Mouse (Mus musculus): ENCODE data around the gene Bicdl2. TPM values are rescaled to one million over a fixed set of nuclear protein-coding genes. Genes with fewer than 3 reads are reported as not detected.
A peak's percentile ranks its signal among the peaks of the same experiment; 100 is the strongest.

The Bicdl2 gene
- 0.54 TPM in 1 of 2 replicates, not detected in the other for polyA plus RNA-seq (2014; fragmentation: Nextera tagmentation; extraction: Ambion mirVana)

DNA sequence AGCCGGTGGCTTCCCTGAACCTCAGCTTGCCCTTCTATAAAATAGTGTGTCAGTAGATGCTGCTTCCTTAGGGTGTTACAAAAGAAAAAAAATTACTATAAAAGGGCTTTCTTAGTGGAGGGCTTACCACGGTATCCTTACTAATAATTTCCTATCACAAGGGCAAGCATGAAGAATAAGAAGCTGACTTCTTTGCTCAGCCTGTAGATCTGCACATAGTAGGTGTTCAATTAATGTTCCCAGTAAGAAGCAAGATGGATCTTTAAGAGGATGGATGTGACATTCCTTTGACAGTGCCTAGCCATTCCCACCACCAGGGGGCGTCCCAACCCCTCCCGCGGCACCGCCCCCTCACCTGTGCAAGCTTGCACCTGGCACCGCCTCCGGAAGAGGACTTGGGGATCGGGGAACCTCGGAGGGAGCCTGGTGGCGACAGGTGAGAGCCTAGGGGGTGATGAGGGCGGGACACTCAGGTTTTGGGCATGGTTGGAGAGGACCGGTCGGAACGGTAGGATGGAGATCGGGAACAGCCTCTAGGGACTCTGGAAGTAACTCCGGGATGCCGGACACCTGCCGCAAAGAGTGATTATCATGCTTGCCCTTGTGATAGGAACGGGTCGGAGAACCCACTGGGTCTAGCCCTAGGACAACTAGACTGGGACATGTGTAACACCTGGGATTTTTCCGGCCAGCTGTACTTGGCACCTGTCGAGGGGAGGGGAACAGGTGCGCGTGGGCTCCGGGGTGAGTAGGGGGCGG lies at the start of gene Bicdl2:
Gene Bicdl2, plus strand, starts transcription at position 390 of the 759 bp plus-strand sequence.
- H3K9me3 ChIP-seq (ENCODE audit: control insufficient read depth, low read length): no peaks in the 10 kb centered on the region
- no peaks in the 10 kb centered on the region for H3K36me3 ChIP-seq (ENCODE audit: control insufficient read depth, insufficient read depth, low read length)
- peaks cover 24% of the 10 kb centered on the region for H3K27me3 ChIP-seq (ENCODE audit: control insufficient read depth, insufficient read depth, low read length)
- no peaks in the 10 kb centered on the region for H3K4me1 ChIP-seq (ENCODE audit: control insufficient read depth, insufficient read depth, low read length)
- no peak for DNase-seq (ENCODE audit: low spot score)
- ATAC-seq (ENCODE audit: insufficient read depth, low FRiP score, low TSS enrichment): no peak
- no peak within 1 kb of the TSS for H3K4me3 ChIP-seq (ENCODE audit: low read depth, low read length)
- WGBS: 5% methylated on average over 27 of the region's 27 CpGs
- H3K27ac ChIP-seq (ENCODE audit: low read depth, low read length): no peak within 1 kb of the TSS
- no peak within 1 kb of the TSS for H3K4me2 ChIP-seq (ENCODE audit: low read depth)
- H3K9ac ChIP-seq (ENCODE audit: low read length): no peak within 1 kb of the TSS

DNA sequence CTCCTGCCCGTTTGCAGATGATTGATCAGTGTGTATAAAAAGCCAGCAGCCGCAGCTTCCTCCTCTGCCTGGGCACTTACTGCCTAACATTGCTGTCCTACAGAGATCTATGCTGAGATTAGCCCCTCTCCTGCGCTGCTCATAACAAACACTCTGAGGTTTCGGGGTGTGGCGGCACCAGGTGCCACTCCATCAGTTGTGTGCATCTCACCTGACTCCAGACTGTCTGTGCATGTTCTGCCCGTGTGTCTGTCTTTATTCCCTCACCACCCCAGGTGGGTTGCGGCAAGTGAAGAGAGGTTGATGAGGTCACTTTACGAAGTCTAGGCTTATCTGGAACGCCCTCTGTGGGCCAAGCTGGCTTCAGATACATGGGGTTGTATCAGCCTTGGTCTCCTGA lies 43.2 kb upstream of the Bicdl2 start:
- Histone ChIP-seq H3K27ac (ENCODE audit: low read depth, low read length) (no peak overlapping the region), H3K9me3 (ENCODE audit: control insufficient read depth, low read length) (no peaks in the 10 kb centered on the region), H3K4me1 (ENCODE audit: control insufficient read depth, insufficient read depth, low read length) (no peaks in the 10 kb centered on the region), H3K4me3 (ENCODE audit: low read depth, low read length) (no peak overlapping the region), H3K27me3 (ENCODE audit: control insufficient read depth, insufficient read depth, low read length) (no peaks in the 10 kb centered on the region), H3K4me2 (ENCODE audit: low read depth) (no peak overlapping the region), H3K9ac (ENCODE audit: low read length) (no peak overlapping the region), H3K36me3 (ENCODE audit: control insufficient read depth, insufficient read depth, low read length) (no peaks in the 10 kb centered on the region)
- WGBS: 65% methylated on average over 9 of the region's 9 CpGs
- DNase-seq (ENCODE audit: low spot score) (no peak), ATAC-seq (ENCODE audit: insufficient read depth, low FRiP score, low TSS enrichment) (no peak)

DNA sequence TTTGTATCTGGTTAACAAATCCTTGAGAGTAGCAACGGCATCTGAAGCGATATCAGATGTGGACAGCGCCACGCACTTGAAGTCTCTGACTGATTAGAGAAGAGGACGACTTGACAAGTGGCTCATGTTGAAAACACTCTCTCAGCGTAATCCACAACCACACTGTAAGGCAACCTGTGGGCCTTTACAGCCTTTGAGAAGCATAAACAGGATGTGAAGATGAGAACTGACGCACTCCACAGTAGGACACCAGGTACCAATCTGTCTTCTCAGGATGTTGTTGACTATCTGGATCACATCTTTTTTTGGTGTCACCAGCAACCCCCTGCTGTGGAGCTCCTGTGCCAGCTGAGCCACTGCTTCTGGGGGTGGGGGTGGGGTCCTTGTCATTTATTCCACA lies 40.0 kb upstream of the Bicdl2 start:
- ATAC-seq (ENCODE audit: insufficient read depth, low FRiP score, low TSS enrichment) (no peak), DNase-seq (ENCODE audit: low spot score) (no peak)
- H3K9ac ChIP-seq (ENCODE audit: low read length): no peak overlapping the region
- no peaks in the 10 kb centered on the region for H3K9me3 ChIP-seq (ENCODE audit: control insufficient read depth, low read length)
- 81% methylated on average over 7 of the region's 7 CpGs for WGBS
- no peaks in the 10 kb centered on the region for H3K36me3 ChIP-seq (ENCODE audit: control insufficient read depth, insufficient read depth, low read length)
- no peak overlapping the region for H3K27ac ChIP-seq (ENCODE audit: low read depth, low read length)
- no peak overlapping the region for H3K4me3 ChIP-seq (ENCODE audit: low read depth, low read length)
- no peak overlapping the region for H3K4me2 ChIP-seq (ENCODE audit: low read depth)
- H3K4me1 ChIP-seq (ENCODE audit: control insufficient read depth, insufficient read depth, low read length): no peaks in the 10 kb centered on the region
- H3K27me3 ChIP-seq (ENCODE audit: control insufficient read depth, insufficient read depth, low read length): no peaks in the 10 kb centered on the region

DNA sequence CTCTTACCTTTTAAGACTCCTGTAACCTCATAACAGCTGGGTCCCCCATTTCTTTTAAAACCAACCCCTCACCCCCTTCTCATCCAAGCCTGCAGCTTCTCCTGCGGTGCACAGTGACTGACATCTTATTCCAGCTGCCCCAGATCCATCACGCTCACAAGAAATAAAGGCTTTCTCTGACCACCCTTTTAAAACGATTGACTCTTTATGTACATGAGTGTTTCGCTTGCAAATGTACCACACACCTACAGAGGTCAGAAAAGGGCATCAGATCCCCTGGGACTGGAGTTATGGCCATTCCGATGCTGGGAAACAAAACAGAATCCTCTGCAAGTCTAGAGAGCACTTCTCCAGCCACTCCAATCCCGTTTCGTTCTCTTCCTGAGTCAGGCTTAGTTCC lies 32.5 kb upstream of the Bicdl2 start:
- H3K27ac ChIP-seq (ENCODE audit: low read depth, low read length): no peak overlapping the region
- no peaks in the 10 kb centered on the region for H3K4me1 ChIP-seq (ENCODE audit: control insufficient read depth, insufficient read depth, low read length)
- no peaks in the 10 kb centered on the region for H3K36me3 ChIP-seq (ENCODE audit: control insufficient read depth, insufficient read depth, low read length)
- DNase-seq (ENCODE audit: low spot score): no peak
- 35% methylated on average over 7 of the region's 7 CpGs for WGBS
- no peak overlapping the region for H3K4me2 ChIP-seq (ENCODE audit: low read depth)
- no peak for ATAC-seq (ENCODE audit: insufficient read depth, low FRiP score, low TSS enrichment)
- no peak overlapping the region for H3K4me3 ChIP-seq (ENCODE audit: low read depth, low read length)
- no peak overlapping the region for H3K9ac ChIP-seq (ENCODE audit: low read length)
- H3K9me3 ChIP-seq (ENCODE audit: control insufficient read depth, low read length): no peaks in the 10 kb centered on the region
- H3K27me3 ChIP-seq (ENCODE audit: control insufficient read depth, insufficient read depth, low read length): no peaks in the 10 kb centered on the region

DNA sequence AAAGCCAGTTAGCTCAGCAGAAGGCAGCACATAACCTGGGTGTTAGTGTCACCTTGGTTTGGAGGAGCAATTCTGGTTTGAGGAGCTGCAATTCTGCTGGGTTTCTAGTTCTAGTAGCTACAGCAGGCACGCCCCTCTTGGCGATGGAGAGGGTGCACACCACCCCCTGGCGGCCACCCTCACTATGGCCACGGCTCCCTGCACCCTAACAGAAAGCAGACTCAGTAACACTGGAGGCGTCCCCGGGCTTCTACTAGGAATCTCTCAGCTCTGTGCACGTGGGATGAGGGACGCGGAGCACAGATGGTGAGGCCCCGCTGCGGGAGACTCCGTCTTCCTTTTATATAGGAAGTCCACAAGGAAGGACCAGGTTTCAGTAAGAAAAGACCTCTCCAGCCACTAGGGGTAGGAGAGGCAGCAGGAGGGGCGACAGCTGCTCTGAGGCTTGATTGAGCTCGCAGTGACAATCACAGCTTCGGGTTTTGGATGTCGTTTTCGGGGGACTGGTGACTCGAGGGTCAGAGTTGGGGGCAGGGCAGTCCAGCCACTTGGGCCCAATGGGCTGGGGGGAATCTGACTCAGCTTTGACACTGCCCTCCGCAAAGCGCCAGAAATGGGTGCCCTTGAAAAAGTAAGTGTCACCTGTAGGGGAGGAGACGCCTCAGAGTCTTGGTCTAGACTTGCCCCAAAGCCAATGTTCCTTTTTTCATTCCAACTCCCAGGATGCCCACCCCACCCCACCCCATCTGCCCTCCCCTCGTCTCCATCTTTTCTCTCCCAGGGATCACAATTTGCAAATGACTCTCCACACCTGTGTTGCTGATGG lies 29.9 kb upstream of the Bicdl2 start:
- H3K4me3 ChIP-seq (ENCODE audit: low read depth, low read length): peak overlapping the region; percentile 12; the same call in 1 of the 2 replicates

DNA sequence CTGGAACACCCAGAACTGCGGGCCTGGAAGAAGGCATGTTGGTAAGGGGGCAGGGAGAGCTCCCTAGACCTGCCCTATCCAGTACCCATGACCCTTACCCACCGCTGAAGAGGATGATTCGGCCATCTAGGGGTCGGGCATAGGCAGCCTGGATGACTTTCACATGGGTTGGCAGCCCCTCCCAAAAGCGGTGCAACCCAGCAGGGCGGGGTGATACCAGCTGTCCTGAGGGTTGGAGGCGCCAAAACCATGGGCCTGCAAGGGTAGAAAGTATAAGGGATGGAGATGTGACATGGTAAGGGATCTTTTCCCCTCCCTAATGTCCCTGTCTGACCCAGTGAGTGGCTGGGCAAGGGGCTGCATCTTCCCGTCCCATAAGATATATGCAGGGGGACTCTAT lies 29.1 kb upstream of the Bicdl2 start:
- ATAC-seq (ENCODE audit: insufficient read depth, low FRiP score, low TSS enrichment): no peak

More for the DNA sequence above, 29.9 kb upstream of the Bicdl2 start:
- DNase-seq (ENCODE audit: low spot score) (peak; percentile 81), ATAC-seq (ENCODE audit: insufficient read depth, low FRiP score, low TSS enrichment) (peak; percentile 85)
- Histone ChIP-seq H3K4me1 (ENCODE audit: control insufficient read depth, insufficient read depth, low read length) (no peaks in the 10 kb centered on the region), H3K27ac (ENCODE audit: low read depth, low read length) (no peak overlapping the region), H3K9ac (ENCODE audit: low read length) (no peak overlapping the region; the same call in 1 of the 2 replicates), H3K36me3 (ENCODE audit: control insufficient read depth, insufficient read depth, low read length) (no peaks in the 10 kb centered on the region), H3K27me3 (ENCODE audit: control insufficient read depth, insufficient read depth, low read length) (no peaks in the 10 kb centered on the region), H3K4me2 (ENCODE audit: low read depth) (peak overlapping the region; percentile 34), H3K9me3 (ENCODE audit: control insufficient read depth, low read length) (no peaks in the 10 kb centered on the region)
- WGBS: 18% methylated on average over 22 of the region's 22 CpGs

DNA sequence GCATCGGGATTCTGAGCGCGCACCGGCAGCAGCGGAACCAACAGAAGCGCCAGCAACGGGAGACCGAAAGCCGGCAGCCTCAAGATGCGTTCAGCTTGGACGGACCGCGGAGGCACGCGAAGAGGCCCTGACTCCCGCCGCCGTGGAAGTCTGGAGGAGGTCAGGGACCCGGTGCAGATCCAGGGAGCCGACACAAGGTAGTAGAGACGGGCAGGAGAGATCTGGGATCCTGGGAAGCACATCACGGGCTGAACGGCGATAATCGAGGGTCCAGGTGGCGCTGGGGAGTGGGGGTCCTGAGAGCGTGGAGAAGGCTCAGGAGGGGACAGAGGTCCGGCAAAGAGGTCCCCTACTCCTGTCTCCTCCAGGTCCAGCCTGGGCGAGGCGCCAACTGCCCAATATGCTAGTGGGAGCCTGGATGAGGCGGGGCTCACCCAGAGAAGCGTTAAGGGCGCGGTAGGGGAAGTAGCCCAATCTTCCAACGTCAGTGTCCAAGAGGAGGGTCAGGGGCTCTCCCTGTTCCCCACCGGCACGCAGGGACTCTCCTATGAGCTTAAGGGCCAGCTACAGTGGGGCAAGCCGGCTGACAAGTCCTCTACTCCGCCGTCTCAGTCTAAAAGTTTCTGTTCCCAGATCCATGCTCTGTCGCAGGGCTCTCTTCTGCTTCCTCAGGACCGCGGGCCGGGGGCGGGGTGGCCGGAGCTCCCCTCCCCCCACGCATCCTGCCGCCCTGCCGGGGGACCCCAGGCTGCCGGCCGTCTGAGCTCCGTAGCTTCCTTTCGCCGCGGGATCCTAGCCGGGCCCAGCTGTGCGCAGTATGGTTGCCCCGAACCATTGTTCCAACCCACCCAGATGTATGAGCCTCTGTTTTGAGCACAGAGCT lies 15.5 kb upstream of the Bicdl2 start, which contains the start of gene Mmp25:
Gene Mmp25, minus strand, starts transcription at position 665 of the 883 bp plus-strand sequence.
- Histone ChIP-seq H3K27ac (ENCODE audit: low read depth, low read length) (no peak within 1 kb of the TSS), H3K4me2 (ENCODE audit: low read depth) (peak within 1 kb of the TSS; percentile 68), H3K4me1 (ENCODE audit: control insufficient read depth, insufficient read depth, low read length) (peaks cover 3% of the 10 kb centered on the region; the same call in 1 of the 2 replicates), H3K9me3 (ENCODE audit: control insufficient read depth, low read length) (no peaks in the 10 kb centered on the region), H3K36me3 (ENCODE audit: control insufficient read depth, insufficient read depth, low read length) (no peaks in the 10 kb centered on the region), H3K9ac (ENCODE audit: low read length) (peak within 1 kb of the TSS; percentile 37), H3K4me3 (ENCODE audit: low read depth, low read length) (peak within 1 kb of the TSS; percentile 38), H3K27me3 (ENCODE audit: control insufficient read depth, insufficient read depth, low read length) (peaks cover 15% of the 10 kb centered on the region)
- peak; percentile 38; the same call in 1 of the 2 replicates for ATAC-seq (ENCODE audit: insufficient read depth, low FRiP score, low TSS enrichment)
- under 1% methylated on average over 57 of the region's 58 CpGs for WGBS
- DNase-seq (ENCODE audit: low spot score): peak; percentile 45

More for the DNA sequence above, 29.1 kb upstream of the Bicdl2 start:
- Histone ChIP-seq H3K27me3 (ENCODE audit: control insufficient read depth, insufficient read depth, low read length) (no peaks in the 10 kb centered on the region), H3K4me2 (ENCODE audit: low read depth) (no peak overlapping the region), H3K36me3 (ENCODE audit: control insufficient read depth, insufficient read depth, low read length) (no peaks in the 10 kb centered on the region), H3K9ac (ENCODE audit: low read length) (no peak overlapping the region), H3K4me3 (ENCODE audit: low read depth, low read length) (no peak overlapping the region), H3K9me3 (ENCODE audit: control insufficient read depth, low read length) (no peaks in the 10 kb centered on the region), H3K27ac (ENCODE audit: low read depth, low read length) (no peak overlapping the region), H3K4me1 (ENCODE audit: control insufficient read depth, insufficient read depth, low read length) (no peaks in the 10 kb centered on the region)
- no peak for DNase-seq (ENCODE audit: low spot score)
- WGBS: 82% methylated on average over 8 of the region's 8 CpGs

DNA sequence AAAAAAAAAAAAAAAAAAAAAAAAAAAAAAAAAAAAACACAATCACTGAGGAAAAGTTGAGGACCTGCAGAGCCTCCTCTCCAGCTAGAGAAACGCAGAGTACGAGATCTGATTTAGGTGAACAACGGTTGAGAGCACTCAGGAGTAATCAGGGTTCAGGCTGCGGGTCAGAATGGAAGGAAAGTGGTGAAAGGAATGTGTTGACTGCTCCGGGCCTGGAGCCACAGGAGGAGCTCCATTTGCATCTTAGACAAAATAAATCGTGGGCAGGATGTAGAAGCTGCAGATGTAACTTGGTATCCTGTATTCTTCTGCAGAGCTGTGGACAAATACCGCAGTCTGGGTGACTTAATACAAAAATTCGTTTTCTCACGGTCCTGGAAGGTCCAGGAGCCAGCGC lies 14.4 kb upstream of the Bicdl2 start:
- WGBS: 39% methylated on average over 10 of the region's 10 CpGs
- DNase-seq (ENCODE audit: low spot score) (no peak), ATAC-seq (ENCODE audit: insufficient read depth, low FRiP score, low TSS enrichment) (no peak)
- H3K27ac ChIP-seq (ENCODE audit: low read depth, low read length): no peak overlapping the region
- H3K27me3 ChIP-seq (ENCODE audit: control insufficient read depth, insufficient read depth, low read length): peaks cover 15% of the 10 kb centered on the region
- no peaks in the 10 kb centered on the region for H3K36me3 ChIP-seq (ENCODE audit: control insufficient read depth, insufficient read depth, low read length)
- H3K4me2 ChIP-seq (ENCODE audit: low read depth): no peak overlapping the region
- no peak overlapping the region for H3K9ac ChIP-seq (ENCODE audit: low read length)
- H3K4me3 ChIP-seq (ENCODE audit: low read depth, low read length): no peak overlapping the region
- H3K4me1 ChIP-seq (ENCODE audit: control insufficient read depth, insufficient read depth, low read length): peaks cover 3% of the 10 kb centered on the region; the same call in 1 of the 2 replicates
- H3K9me3 ChIP-seq (ENCODE audit: control insufficient read depth, low read length): no peaks in the 10 kb centered on the region
